Mouse (Mus musculus): ENCODE measurements around the gene Prr14. TPM values are rescaled to one million over a fixed set of nuclear protein-coding genes. Genes with fewer than 3 reads are reported as not detected.
"Not testable (repeated sequence)": the region's sequence is repeated elsewhere in the genome, so short reads cannot be mapped to it uniquely, and the experiment has no call there.

Prr14 gene
- polyA plus RNA-seq, 1 experiment from 2014 or later: 55.4 TPM

- 94% methylated on average over 3 of the region's 3 CpGs for WGBS
Measured at GRCm38 (mm10) chr7:127491846-127492245, 32.4 kb downstream of the Prr14 start.

GRCm38 (mm10) chr7:127494648-127495047 is 35.2 kb downstream of the Prr14 start:
- ATAC-seq (ENCODE audit: low FRiP score): no peak
- Histone ChIP-seq H3K4me3 (no peak overlapping the region), H3K36me3 (peaks cover 30% of the 10 kb centered on the region), H3K4me1 (no peaks in the 10 kb centered on the region), H3K9ac (no peak overlapping the region), H3K27me3 (no peaks in the 10 kb centered on the region), H3K9me3 (replicated peaks) (no peaks in the 10 kb centered on the region), H3K4me2 (replicated peaks) (no peak overlapping the region), H3K27ac (no peak overlapping the region)

More at GRCm38 (mm10) chr7:127491846-127492245, 32.4 kb downstream of the Prr14 start:
- Histone ChIP-seq H3K27ac (no peak overlapping the region), H3K4me1 (no peaks in the 10 kb centered on the region), H3K4me3 (no peak overlapping the region), H3K27me3 (no peaks in the 10 kb centered on the region), H3K9ac (no peak overlapping the region), H3K9me3 (replicated peaks) (no peaks in the 10 kb centered on the region), H3K36me3 (peaks cover 56% of the 10 kb centered on the region), H3K4me2 (replicated peaks) (no peak overlapping the region)
- ATAC-seq (ENCODE audit: low FRiP score): no peak

DNA sequence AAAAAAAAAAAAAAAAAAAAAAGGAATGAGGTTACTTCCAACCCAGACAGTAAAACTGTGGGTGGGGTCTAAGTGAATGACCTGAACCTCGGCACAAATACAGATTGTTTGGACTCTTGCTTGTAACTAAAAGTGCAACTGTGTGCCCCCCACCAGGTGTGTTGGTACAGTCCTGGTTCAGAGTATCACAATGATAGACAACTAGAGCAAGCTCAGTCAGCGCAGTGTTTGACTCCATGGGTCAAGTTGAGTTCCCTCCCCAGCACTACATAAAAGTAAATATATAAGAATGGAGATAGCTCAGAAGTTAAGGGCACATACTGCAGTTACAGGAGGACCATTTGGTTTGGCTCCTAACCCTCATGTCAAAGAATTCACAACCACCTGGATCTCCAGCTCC is 38.0 kb downstream of the Prr14 start:
- Histone ChIP-seq H3K4me3 (no peak overlapping the region), H3K4me1 (no peaks in the 10 kb centered on the region), H3K36me3 (peaks cover 3% of the 10 kb centered on the region), H3K4me2 (replicated peaks) (no peak overlapping the region), H3K9me3 (replicated peaks) (no peaks in the 10 kb centered on the region), H3K27me3 (no peaks in the 10 kb centered on the region), H3K9ac (no peak overlapping the region), H3K27ac (no peak overlapping the region)
- 93% methylated on average over 2 of the region's 2 CpGs for WGBS
- ATAC-seq (ENCODE audit: low FRiP score): no peak

DNA sequence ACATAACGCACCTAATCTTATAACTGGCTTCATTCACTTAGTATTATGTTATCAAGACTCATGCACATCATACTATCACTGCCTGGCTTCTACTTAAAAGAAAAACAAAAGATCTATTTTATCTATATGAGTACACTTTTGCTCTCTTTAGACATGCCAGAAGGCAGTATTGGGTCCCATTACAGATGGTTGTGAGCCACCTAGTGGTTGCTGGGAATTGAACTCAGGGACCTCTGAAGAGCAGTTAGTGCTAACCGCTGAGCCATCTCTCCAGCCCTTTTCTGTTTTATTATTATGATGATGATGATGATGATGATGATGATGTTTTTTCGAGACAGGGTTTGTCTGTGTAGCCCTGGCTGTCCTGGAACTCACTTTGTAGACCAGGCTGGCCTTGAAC is 39.0 kb downstream of the Prr14 start:
- no peak overlapping the region for H3K4me2 ChIP-seq (replicated peaks)
- no peak overlapping the region for H3K9ac ChIP-seq
- H3K36me3 ChIP-seq: no peaks in the 10 kb centered on the region
- no peak overlapping the region for H3K4me3 ChIP-seq
- ATAC-seq (ENCODE audit: low FRiP score): no peak
- H3K27me3 ChIP-seq: no peaks in the 10 kb centered on the region
- H3K4me1 ChIP-seq: no peaks in the 10 kb centered on the region
- H3K27ac ChIP-seq: no peak overlapping the region
- 43% methylated on average over 3 of the region's 3 CpGs for WGBS
- no peaks in the 10 kb centered on the region for H3K9me3 ChIP-seq (replicated peaks)

GRCm38 (mm10) chr7:127508291-127508690 is 48.9 kb downstream of the Prr14 start:
- no peaks in the 10 kb centered on the region for H3K9me3 ChIP-seq (replicated peaks)
- peaks cover 4% of the 10 kb centered on the region; the same call in 1 of the 2 replicates for H3K4me1 ChIP-seq
- H3K9ac ChIP-seq: no peak overlapping the region
- no peaks in the 10 kb centered on the region for H3K27me3 ChIP-seq
- no peaks in the 10 kb centered on the region for H3K36me3 ChIP-seq
- no peak overlapping the region for H3K4me3 ChIP-seq
- no peak overlapping the region for H3K4me2 ChIP-seq (replicated peaks)
- no peak overlapping the region for H3K27ac ChIP-seq
- 90% methylated on average over 3 of the region's 3 CpGs for WGBS
- ATAC-seq (ENCODE audit: low FRiP score): no peak

DNA sequence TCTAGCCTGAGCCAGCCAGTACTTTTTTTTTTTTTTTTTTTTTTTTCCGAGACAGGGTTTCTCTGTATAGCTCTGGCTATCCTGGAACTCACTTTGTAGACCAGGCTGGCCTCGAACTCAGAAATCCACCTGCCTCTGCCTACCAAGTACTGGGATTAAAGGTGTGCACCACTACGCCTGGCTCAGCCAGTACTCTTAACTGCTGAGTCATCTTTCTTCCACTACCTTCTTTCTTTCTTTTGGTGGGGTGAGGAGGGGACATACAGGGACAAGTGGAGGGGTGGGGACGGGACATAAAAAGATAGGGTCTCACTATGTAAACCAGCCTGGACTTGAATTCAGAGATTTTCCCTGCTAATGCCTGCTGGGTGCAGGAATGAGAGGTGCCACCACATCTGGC is 50.4 kb downstream of the Prr14 start:
- not testable (repeated sequence) for H3K27me3 ChIP-seq; H3K36me3 ChIP-seq; H3K27ac ChIP-seq; H3K4me3 ChIP-seq; H3K9ac ChIP-seq; H3K4me2 ChIP-seq (replicated peaks); ATAC-seq (ENCODE audit: low FRiP score); H3K9me3 ChIP-seq (replicated peaks)
- 80% methylated on average over 4 of the region's 4 CpGs for WGBS
- H3K4me1 ChIP-seq: peaks cover 13% of the 10 kb centered on the region

DNA sequence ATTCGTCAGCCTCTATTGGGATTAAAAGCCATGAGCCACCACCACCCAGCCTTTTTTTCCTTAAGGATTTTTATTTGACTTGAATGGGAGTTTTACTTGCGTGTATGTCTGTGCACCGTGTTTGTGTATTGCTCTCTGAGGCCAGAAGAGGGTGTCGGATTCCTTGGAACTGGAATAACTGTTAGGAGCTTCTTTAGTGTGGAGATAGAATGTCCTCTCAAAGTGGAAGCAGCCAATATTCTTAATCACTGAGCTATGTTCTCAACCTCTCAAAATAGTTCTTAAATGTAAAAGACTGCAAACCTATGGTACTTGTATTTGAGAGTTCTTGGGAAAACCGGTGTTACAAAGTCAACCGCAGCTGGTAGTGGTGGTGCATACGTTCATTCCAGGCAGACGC is 51.8 kb downstream of the Prr14 start:
- peaks cover 15% of the 10 kb centered on the region for H3K36me3 ChIP-seq
- H3K4me1 ChIP-seq: peaks cover 13% of the 10 kb centered on the region
- H3K27me3 ChIP-seq: no peaks in the 10 kb centered on the region
- WGBS: 42% methylated on average over 8 of the region's 8 CpGs
- peak overlapping the region; percentile 99 for H3K27ac ChIP-seq
- no peaks in the 10 kb centered on the region for H3K9me3 ChIP-seq (replicated peaks)
- H3K9ac ChIP-seq: no peak overlapping the region
- peak overlapping the region; percentile 64 for H3K4me2 ChIP-seq (replicated peaks)
- ATAC-seq (ENCODE audit: low FRiP score): no peak
- peak overlapping the region; percentile 79 for H3K4me3 ChIP-seq

DNA sequence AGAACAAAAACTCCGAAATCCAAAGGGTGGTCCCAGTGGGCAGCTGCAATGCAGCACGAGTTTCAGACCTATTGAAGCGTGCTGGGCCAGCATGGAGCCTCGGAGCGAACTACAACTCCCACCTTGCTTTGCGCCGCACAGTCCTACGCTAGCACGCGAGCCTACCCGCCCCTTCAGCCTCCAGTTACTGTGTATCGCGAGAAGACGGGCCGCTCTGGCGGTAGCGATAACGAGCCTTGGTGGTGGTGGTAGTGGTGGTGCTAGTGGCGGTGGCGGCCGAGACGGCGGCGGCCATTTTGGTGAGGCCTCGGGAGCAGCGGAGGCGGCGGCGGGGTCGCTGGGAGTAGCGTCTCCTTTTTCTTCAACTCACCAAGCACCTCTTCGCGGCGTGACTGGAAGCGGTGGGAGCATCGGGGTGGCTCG is 52.4 kb downstream of the Prr14 start, which contains the start of gene Srcap:
TSS of gene Srcap (plus strand) at position 176 of the 423 bp plus-strand sequence.
- H3K4me2 ChIP-seq (replicated peaks): peak within 1 kb of the TSS; percentile 64
- H3K27me3 ChIP-seq: no peaks in the 10 kb centered on the region
- H3K9ac ChIP-seq: peak within 1 kb of the TSS; percentile 88
- H3K9me3 ChIP-seq (replicated peaks): no peaks in the 10 kb centered on the region
- peak; percentile 98 for ATAC-seq (ENCODE audit: low FRiP score)
- peaks cover 13% of the 10 kb centered on the region for H3K4me1 ChIP-seq
- under 1% methylated on average over 37 of the region's 37 CpGs for WGBS
- H3K27ac ChIP-seq: peak within 1 kb of the TSS; percentile 99
- H3K36me3 ChIP-seq: peaks cover 20% of the 10 kb centered on the region
- H3K4me3 ChIP-seq: peak within 1 kb of the TSS; percentile 79

DNA sequence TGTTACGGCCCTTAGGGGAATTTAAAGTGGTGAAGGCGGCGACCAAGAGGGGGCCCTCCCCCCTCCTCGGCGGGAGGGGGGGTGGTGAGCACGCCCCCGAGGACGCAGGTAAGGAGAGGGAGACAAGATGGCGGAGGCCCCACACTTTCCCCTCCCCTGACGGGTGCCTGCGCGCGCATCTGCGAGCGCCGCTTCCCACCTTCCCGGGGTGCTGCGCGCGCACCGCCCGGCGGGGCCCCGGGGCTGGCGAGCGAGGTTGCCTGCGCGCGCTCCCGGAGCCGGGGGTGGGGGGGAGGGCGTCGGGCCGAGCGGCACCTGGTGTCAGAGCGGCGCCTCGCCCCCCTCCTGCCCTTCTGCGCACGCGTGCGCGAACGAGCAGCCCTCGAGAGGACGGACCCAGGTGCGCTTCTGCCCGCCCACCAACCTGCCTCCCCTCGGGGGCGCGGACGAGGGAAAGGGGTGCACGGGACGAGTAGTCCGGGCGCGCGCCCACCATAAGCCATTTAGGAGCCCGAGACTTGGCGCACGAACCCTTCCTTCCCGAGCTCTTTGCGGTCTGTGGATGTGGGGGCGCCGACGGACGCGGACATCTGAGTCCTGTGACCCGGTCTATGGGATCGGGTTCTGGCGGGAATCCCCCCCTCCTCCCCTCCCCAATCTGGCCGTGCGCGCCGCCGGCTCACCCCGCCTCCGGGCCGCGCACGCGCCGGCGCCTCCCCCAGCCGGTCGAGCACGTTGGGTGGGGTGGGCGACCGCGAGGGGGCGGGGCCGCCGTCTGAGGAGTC is 53.0 kb downstream of the Prr14 start:
- Histone ChIP-seq H3K27me3 (no peaks in the 10 kb centered on the region), H3K9me3 (replicated peaks) (no peaks in the 10 kb centered on the region)
- WGBS: under 1% methylated on average over 76 of the region's 93 CpGs

DNA sequence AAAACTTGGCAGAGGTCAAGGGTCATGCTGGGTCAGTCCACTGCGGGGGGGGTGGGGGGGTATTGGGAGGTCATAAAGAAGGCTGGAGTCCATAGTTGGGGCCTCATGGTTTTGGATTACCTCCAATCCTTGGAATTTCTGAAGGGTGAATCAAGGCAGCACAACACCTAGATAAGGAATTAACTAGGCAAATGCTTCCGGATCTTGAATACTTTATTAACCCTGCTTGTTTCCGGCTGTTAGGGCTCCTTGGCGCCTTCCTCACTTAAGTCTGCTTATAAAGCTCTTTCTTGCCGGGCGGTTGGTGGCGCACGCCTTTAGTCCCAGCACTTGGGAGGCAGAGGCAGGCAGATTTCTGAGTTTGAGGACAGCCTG is 53.6 kb downstream of the Prr14 start:
- ATAC-seq (ENCODE audit: low FRiP score): no peak
- Histone ChIP-seq H3K4me1 (peaks cover 13% of the 10 kb centered on the region), H3K27ac (peak overlapping the region; percentile 99), H3K4me3 (peak overlapping the region; percentile 79), H3K36me3 (peaks cover 31% of the 10 kb centered on the region), H3K9ac (peak overlapping the region; percentile 88), H3K27me3 (no peaks in the 10 kb centered on the region), H3K9me3 (replicated peaks) (no peaks in the 10 kb centered on the region), H3K4me2 (replicated peaks) (peak overlapping the region; percentile 64)
- 42% methylated on average over 8 of the region's 8 CpGs for WGBS

More for the DNA sequence above, 53.0 kb downstream of the Prr14 start:
- Histone ChIP-seq H3K9ac (peak overlapping the region; percentile 88), H3K4me2 (replicated peaks) (peak overlapping the region; percentile 64), H3K4me1 (peaks cover 13% of the 10 kb centered on the region), H3K27ac (peak overlapping the region; percentile 99), H3K36me3 (peaks cover 26% of the 10 kb centered on the region), H3K4me3 (peak overlapping the region; percentile 79)
- peak; percentile 89 for ATAC-seq (ENCODE audit: low FRiP score)

GRCm38 (mm10) chr7:127513781-127514180 is 54.4 kb downstream of the Prr14 start:
- H3K9me3 ChIP-seq (replicated peaks): no peaks in the 10 kb centered on the region
- H3K4me1 ChIP-seq: peaks cover 13% of the 10 kb centered on the region
- H3K4me3 ChIP-seq: peak overlapping the region; percentile 79
- H3K4me2 ChIP-seq (replicated peaks): peak overlapping the region; percentile 64
- peaks cover 37% of the 10 kb centered on the region for H3K36me3 ChIP-seq
- 91% methylated on average over 3 of the region's 3 CpGs for WGBS
- 0 out of 2 replicates have a peak overlapping the region, but pooled peaks have one; percentile 23 for H3K27ac ChIP-seq
- ATAC-seq (ENCODE audit: low FRiP score): no peak
- no peak overlapping the region for H3K9ac ChIP-seq
- no peaks in the 10 kb centered on the region for H3K27me3 ChIP-seq

- no peak for ATAC-seq (ENCODE audit: low FRiP score)
- no peak overlapping the region for H3K9ac ChIP-seq
- no peaks in the 10 kb centered on the region for H3K27me3 ChIP-seq
- H3K4me3 ChIP-seq: no peak overlapping the region
- no peak overlapping the region for H3K4me2 ChIP-seq (replicated peaks)
- H3K9me3 ChIP-seq (replicated peaks): no peaks in the 10 kb centered on the region
- WGBS: 94% methylated on average over 7 of the region's 7 CpGs
- H3K36me3 ChIP-seq: peaks cover 52% of the 10 kb centered on the region
- peaks cover 13% of the 10 kb centered on the region for H3K4me1 ChIP-seq
- no peak overlapping the region for H3K27ac ChIP-seq
Measured at GRCm38 (mm10) chr7:127515846-127516245, 56.4 kb downstream of the Prr14 start.

- 99% methylated on average over 7 of the region's 7 CpGs for WGBS
Measured at GRCm38 (mm10) chr7:127516344-127516743, 56.9 kb downstream of the Prr14 start.

More at GRCm38 (mm10) chr7:127516344-127516743, 56.9 kb downstream of the Prr14 start:
- ATAC-seq (ENCODE audit: low FRiP score): no peak
- H3K27ac ChIP-seq: no peak overlapping the region
- no peaks in the 10 kb centered on the region for H3K27me3 ChIP-seq
- peaks cover 57% of the 10 kb centered on the region for H3K36me3 ChIP-seq
- no peak overlapping the region for H3K4me2 ChIP-seq (replicated peaks)
- no peaks in the 10 kb centered on the region for H3K9me3 ChIP-seq (replicated peaks)
- H3K4me1 ChIP-seq: peaks cover 13% of the 10 kb centered on the region
- H3K9ac ChIP-seq: no peak overlapping the region
- no peak overlapping the region for H3K4me3 ChIP-seq

All from hindbrain, embryonic 12.5 days (tissue).